Mouse (Mus musculus): ENCODE data around the gene Ciz1.

The Ciz1 gene

DNA sequence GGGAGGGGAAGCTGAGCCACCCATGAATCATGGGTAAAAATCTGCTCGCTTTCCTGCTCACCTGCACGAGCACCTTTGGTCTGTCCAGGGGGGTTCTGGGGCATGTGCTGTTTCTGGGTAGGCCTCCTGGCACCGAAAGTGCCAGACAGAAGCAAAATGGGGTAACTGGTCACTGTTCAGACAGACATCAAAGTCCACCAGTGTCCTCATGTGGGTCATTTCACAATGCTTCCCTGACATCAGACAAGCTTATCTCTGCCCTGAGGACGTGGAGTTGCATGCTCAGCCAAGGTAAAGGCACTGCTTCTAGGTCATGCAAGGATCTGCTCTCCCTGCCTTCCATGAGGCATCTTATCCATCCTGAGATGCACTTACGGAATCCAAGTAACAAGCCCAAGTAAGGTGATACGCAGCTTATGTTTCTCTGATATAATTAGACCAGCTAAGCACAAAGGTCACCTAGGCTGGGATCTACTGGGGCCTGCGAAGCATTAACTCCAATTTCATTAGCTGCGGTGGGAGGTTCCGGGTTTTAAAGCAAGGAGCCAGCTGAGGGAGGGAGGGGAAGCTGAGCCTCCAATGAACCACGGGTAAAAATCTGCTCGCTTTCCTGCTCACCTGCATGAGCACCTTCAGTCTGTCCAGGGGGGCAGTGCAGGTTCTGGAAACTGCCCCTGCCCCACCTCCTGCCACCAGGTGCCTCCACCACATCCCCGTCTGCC, 66.5 kb downstream of the Ciz1 start:
- DNase-seq: no peak

DNA sequence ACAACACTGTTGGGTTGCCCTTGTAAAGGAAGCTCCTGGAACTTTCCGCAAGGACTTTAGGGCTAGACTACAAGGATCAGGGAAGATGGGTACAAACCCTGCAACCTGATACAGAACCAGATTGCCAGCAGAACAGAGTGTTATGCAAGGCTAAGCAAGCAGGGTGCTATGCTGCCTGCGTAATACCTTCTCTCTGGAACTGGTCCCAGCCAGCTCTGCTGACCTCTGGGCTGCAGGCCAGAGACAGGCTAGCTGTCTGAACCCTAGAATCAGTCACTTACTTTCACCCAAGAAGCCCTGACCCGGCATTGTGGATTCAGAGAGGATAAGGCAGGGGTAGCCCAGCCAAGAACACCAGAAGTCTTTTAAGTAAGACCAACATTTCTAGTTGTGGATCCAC, 67.2 kb downstream of the Ciz1 start:
- DNase-seq: peak; percentile 88

DNA sequence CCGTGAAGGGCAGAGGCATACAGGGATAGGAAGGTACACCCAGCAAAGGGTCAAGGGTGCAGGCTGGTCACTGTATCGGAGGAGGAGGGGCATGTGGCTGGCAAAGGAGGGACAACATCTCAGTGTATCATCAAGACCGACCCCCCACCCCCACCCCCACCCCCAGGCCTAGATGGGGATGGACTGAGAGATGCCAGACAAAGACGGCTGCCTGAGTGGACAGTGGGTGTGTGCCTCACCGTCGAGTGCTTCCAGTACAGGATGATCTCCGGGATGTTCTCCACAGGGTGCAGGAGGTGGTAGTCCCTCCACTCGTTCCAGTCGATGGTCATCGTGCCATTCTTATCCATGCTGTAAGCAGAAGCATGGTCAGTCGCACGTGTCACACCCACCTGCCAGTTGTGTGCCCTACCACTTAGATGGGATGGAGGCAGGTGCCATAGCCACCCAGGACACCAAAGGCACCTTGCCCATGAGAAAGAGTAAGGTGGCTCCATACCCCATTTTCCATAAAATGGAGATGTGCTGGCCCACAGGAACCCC, 68.0 kb downstream of the Ciz1 start:
- DNase-seq: no peak

DNA sequence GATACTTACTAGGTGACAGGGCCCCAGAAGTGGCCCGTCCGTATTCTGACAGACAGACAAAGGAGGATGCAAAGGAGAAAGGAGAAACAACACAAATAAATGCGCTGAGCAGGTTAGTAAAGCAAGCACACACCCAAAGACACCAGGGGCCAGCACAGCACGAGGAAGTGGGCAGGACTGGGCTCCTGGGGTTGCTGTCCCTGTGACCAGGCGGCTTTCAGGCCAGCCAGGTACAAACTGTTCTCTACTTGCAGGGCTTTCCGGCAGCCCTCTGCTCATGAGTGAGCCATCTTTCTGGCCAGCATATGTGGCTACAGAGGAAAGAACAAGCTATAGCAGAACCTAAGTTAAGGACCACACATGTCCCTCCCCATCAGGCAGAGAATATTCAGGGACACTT, 68.5 kb downstream of the Ciz1 start:
- no peak for DNase-seq

DNA sequence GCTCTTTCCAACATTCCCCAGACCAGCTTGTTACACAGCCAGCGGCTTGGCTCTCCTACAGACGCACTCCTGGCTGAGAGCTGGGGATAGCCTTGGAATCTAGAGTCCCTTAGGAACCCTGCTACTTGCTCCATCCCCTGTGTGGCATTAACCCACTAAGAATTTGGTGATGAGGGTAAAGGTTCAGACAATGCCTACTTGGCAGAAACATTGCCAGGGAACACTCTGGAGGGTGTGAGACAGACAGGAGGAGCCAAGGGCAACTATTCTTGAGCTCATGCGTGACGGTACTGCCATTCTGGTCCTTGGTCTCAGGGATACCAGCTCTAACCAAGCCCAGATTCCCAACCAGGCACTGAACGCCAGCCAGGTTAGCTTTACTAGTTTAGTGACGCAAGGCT, 69.7 kb downstream of the Ciz1 start:
- DNase-seq: no peak

- peak; percentile 93 for DNase-seq
These were observed 71.6 kb downstream of the Ciz1 start for GRCm38 (mm10) chr2:32423481-32424331.

DNA sequence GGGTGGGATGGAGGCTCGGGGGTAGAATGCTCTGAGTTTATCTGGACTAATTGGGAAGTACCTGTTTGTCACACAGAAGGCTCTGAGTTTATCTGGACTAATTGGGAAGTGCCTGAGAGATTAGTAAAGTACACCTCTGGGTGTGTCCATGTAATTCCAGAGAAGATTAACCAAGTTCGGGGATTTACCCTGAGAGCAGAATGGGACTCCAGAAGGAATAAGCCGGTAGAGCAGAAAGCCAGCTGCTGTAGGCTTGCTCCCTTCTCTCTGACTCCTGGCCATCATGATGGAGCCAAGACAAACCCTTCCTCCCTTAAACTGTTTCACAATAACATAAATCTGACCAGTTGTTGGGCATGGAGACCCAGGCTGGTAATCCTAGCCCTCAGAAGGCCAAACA, 72.7 kb downstream of the Ciz1 start:
- no peak for DNase-seq

GRCm38 (mm10) chr2:32425568-32425967, 73.4 kb downstream of the Ciz1 start:
- no peak for DNase-seq

DNA sequence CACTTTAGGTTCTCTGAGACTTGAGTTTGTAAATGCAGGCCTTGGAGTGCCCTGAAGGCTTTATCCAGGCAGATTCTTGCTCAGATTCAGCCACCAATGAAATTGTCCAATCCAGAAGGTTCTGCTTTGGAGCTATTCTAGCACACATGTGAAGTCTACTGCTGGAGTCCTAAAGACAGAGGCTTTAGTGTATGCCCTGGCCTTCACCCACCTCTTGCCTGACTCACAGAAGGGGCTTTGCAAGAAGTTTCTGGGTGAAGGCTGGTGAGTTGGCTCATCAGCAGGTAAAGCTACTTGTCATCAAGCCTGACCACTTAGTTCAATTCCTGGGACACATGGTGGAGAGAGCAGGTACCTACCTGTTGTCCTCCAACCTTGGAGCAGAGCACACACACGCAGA, 74.0 kb downstream of the Ciz1 start:
- DNase-seq: no peak

DNA sequence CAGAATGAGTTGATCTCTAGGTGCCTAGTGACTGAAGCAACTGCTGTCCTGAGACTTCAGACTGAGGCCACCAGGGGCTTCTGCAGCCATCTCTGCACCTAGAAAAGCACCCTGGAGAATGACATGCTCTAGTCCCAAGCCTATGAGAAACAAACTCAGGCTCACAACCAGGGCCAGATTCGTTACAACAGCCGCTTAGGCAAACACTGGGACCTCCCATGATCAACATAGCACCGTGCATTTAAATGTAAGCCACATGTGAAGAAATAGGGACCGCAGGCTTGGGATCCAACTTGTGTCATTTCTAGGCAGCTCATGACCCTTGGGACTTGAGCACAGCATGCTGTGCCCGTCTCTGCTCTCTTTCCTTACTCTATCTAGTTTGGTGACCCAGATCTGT, 75.6 kb downstream of the Ciz1 start:
- no peak for DNase-seq

- DNase-seq: peak; percentile 88
These were observed 76.2 kb downstream of the Ciz1 start for GRCm38 (mm10) chr2:32428262-32428722.

DNA sequence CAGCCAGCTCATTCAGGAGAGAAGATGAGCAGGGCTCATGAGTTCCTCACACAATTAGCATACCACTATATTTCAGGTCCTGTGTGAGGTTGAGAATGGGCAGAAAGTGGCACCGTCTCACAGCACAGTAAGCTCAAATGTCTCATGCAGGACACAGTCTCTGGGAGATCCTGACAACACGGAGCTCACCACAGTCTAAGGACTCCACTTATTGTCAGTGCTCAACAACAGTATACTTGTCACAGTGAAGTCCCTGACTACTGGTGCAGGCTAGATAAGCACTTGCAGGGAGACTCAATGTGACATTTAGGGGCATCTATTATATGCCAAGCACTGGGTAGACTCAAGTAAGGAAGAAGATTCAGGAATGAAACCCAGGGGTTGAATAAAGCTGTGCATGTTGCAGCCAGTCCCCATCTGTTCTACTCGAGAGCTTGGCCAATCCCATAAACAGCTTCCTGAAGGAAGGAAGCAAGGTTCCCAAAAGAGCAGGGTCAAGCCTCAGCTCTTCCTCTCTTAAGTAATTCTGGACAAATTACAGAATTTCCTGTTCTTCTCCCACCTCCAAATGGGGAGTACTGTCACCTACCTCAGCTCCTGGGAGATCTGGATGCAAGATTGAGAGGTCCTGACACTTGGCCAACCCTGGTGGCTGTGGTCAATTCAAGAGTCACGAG, 77.2 kb downstream of the Ciz1 start:
- DNase-seq: no peak

All from lung, postnatal 36 days (tissue).